Mouse (Mus musculus) right cerebral cortex, postnatal 14 days (tissue): ENCODE measurements around the gene Nipal4.
A peak's percentile ranks its signal among the peaks of the same experiment; 100 is the strongest.

Source experiments
- DNase-seq: peaks from one replicate; pipeline ENCODE4 v3.0.0; 2022

Gene Nipal4

DNA sequence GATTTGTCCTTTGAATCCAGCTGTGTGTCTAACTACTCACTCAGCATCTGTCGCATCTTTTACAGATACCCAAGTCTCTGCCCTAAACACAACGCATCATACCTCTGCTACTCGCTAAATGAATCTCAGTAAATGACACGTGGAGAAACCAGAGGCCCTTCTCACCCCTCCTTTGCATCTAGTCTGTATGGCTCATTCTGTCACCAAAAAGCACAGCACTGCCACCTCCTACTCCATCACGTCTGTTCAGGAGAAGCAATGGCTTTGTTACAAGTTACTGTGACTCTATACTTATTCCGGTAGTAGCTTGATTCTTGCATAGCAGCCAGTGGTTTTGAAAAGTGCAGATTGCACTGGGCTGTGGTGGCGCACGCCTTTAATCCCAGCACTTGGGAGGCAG is 9.4 kb downstream of the Nipal4 start:
- DNase-seq: no peak

DNA sequence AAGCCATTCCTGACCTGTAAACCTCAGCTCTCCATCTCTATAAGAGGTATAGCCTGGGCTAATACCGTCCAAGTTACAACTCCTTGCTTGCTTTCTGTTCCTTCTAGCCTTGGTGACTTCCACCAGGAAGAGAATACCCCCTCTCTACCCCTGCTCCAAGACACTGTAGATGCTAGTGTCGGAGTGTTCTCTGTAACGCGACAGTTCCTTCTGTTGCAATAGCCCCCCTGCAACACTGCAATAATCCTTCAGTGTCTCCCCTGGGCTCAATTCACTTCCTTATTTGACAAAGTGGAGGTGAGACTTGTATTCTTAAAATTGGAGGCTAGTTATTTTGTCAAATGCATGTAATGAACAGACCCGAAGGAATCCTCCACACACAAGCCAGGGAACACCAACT is 19.7 kb downstream of the Nipal4 start:
- no peak for DNase-seq

DNA sequence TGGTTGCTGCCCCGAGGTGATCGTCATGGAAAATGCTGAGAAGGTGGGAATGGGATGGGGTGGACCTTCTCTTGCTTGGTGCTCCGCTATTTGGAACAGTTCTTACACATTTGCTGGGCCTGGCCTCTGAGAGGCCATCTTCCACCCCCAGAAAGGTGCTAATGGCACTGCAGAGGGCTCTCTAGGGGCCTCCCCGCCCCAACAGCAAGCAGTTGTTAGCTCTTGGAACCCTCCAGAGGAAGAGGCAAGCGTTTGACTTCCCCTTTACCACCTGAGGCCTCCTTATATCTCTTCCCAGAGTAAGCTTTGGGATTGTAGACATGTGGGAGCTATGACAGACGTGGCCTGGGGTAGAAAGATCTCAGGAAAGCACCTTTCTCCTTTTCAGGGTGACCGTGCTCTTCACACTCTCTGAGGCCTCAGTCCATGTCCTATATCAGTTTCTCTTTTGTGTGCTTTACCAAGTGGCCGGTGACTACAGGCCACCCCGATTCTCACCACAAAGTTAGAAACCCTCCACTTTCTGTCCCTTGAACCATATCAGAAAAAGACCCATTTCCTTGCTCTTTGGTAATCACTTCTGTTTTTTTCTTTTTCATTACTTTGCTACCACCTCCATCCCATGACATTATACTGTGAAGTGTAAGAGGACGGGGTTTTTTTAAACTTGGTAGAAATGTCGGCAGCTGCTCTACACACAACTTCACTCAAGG is 21.0 kb downstream of the Nipal4 start:
- no peak for DNase-seq

DNA sequence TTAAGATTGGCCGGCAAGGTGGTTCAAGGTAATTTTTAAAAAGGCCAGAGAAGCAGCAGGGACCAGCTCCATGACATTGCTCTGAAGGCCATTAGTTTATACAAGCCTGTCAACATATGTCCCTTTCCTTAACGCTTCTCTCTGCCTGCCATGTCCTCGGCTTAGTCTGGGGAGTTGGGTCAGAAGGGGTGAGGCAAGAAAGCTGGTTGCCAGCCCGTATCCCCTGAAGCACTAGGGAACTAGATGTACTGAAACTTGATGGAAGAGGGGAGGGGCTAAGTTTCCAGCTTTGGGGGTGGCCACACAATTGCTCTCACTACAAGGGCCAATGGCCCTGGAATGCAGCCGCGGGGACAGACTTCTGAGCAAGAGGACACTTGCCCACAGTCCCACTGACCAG is 23.0 kb downstream of the Nipal4 start:
- DNase-seq: no peak

DNA sequence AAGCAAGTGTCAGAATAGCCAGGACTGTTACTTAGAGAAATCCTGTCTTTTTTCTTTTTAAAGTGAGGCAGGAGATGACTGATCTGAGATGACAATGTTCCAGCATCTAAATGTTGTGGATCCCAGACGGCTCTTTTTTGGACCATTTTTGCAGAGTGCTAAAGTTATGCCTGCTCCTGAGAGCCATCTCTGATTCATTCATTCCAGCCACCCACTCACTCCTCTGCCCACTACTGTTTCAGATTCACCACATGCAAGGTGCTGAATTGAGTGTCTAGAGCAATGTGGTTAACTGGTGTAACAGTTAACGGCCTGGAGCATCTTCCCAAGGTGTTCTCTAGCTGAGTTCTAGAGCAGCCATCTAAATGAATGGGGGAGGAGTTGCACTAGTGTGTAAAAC is 31.4 kb downstream of the Nipal4 start:
- DNase-seq: no peak

DNA sequence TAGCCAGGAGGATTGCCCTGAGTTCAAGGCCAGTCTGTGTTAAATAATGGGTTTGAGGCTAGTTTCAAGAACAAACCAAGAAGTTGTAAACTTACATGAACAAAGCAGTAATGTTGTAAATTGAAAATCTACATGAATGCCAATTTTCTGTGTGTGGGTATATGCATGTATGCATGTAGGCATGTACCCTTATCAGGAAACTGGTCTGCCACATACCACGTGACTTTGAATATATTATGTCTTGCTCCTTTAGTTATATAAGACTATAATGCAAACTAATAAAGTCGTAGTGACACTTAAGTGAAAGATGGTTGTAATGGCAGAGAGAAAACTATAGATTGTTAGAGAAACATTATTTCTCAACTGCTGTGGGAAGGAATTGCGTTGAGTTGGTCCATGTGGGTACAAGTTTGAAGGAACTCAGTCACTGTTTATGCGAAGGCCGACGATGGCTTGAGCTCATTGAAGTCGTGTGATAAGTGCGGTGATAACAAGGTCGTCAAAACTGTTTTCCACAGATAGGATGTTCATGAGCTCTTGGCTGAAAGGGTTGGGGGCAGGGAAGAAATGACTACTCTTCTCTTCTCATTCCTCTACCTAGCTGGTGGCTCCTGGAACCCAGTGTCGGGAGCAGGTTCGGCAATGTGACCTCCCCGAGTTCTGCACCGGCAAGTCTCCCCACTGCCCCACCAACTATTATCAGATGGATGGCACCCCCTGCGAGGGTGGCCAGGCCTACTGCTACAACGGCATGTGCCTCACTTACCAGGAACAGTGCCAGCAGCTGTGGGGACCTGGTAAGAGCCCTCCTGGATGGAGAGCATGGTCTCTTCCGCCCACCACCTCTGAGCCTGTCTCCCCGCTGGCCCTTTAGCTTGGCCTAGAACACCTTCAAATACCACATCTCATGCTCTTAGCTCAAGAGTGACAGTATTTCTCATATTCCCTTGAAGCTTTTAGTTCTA is 35.0 kb downstream of the Nipal4 start:
- DNase-seq: no peak

DNA sequence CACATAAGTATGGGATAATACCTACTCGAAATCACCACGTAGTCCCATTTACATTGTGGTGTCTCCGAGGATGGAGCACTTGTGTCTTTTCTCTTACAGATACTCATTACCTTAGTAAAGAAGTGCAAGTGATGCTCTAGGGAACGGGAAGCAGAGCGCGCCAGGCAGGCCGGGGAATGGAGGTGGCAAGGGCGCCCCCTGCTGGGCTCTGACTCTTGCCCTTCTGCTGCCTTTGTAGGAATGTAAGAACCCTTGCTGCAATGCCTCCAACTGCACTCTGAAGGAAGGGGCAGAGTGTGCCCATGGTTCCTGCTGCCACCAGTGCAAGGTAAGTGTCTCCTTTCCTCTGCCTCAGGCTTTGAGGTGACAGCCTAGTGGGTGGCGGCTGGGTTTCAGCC is 37.8 kb downstream of the Nipal4 start:
- DNase-seq: peak; percentile 66

DNA sequence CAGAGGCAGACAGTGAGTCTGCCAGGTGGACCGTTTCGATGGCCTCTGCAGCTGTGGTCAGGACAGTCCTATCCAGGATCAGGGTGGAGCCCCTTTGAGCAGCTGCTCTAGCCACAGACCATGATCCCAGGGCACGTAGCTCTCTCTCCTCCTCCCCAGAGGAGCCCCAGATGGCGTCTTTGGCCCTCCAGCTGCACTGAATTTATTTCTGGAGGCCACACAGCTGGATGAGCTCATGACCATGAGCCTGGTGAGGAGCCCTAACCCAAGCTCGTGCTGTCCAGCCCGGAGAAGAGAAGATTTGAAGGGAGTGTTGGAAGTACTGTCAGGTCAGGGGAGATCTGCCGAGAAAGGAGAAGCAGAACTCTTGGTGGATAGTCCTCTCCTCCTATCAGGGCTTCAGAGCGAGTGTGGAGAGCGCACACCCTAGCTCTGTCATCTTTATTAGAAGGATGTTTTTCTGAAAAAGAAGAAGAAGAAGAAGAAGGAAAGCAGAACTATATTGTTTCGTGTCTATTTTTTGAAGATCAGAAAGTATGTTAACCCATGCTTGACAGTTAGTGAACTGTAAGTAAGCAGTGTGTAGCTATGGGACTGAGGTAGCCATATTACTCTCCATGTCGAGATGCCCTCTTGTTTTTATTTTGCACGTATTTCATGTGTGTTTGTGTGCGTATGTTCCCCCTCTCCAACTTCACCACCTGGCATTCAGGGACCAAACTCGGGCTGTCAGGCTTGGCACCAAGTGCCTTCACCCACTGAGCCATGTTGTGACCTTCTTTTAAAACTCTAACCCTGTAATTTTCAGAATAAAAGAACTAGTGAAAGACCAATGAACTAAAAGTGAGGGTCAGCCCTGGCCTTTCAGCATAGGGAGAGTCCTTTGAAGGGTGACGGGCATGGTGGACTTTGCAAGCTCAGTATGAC is 38.4 kb downstream of the Nipal4 start:
- no peak for DNase-seq

DNA sequence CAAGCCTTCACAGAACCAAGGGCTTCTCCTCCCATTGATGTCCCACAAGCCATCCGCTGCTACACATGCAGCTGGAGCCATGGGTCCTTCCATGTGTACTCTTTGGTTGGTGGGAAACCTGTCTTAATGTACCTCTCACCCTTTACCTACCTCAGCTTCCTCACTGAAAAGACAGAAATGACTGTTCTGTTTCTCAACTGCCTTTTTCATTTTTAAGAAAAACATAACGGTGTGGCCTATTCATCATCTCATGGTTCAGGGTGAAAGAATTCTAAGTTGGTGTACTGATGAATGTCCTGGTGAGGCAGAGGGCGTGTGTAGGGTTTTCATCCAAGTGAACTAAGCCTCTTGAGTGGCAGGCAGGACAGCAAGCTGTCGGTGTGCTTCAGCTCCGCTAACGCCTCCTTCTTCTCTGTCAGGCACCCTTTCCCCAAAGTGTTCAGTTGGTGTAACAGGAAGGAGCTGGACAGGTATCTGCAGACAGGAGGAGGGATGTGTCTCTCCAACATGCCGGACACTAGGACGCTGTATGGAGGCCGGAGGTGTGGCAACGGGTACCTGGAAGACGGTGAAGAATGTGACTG is 39.4 kb downstream of the Nipal4 start:
- DNase-seq: no peak

DNA sequence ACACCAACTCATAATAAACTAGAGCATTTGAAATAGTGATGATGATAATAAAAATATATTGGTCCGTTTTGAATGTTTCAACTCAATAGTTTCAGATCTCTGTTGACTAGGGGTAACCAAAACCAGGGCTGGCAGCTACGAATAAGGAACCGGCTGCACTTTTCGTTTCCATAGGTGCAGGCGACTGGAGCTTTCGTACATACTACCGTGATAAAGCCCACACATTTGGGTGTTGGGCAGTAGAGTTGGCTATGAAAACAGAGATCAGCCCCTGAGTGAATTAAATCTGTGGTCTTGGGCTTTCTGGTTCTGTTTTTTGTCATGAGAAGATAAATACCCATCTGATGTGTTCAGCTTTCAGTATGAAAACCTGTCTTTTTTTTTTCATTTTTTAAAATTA is 40.0 kb downstream of the Nipal4 start:
- no peak for DNase-seq

DNA sequence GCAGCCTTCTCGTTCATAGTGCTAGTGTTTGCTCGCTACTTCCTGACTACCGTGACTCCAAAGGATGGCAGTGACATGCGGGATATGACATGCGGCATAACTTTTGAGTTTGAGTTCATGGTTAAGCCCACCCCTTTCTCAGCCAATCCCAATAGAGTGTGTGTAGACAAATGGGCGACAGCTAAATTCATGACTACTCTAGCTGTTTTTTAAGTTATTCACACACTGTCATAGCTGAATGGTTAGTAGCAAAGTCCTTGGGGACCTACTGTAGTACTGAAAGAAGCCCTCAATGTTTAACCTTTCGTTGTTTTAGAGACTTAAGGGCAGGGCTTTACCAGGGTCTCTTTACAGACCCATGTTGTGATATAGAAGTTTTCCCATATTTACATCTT is 40.5 kb downstream of the Nipal4 start:
- no peak for DNase-seq

DNA sequence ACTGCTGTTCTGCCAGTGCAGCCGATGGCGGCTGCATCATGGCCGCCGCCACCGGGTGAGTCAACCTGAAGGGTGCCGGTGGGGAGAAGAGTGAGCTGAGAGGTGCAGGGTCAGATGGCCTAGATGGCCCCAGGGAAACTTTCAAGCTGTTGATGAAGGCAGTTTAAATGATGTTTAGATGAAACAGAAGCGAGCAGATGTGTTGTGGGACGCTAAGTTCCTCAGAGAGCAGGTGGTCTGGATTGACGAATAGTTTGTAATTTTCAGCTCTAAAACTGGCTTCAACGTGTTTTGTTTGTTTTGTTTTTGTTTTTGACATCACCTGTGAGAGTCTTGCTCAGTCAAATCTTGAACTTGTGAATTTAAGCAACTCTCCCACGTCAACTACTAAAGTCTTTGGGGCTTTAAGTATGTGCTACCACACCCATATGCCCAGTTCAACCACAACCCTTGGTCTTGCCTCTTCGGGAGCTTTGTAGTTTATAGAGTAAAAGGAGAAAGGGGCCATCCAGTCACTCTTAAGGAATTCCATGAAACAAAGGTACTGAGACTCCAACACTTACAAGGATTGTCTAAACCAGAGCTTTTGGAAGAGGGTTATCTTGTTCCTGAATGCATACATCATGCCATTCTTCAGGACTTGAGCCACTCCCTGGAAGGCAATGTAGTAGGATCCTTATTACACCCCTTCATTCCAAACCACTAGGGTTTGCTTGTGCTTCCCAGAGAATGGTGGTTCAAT is 41.0 kb downstream of the Nipal4 start:
- DNase-seq: no peak

DNA sequence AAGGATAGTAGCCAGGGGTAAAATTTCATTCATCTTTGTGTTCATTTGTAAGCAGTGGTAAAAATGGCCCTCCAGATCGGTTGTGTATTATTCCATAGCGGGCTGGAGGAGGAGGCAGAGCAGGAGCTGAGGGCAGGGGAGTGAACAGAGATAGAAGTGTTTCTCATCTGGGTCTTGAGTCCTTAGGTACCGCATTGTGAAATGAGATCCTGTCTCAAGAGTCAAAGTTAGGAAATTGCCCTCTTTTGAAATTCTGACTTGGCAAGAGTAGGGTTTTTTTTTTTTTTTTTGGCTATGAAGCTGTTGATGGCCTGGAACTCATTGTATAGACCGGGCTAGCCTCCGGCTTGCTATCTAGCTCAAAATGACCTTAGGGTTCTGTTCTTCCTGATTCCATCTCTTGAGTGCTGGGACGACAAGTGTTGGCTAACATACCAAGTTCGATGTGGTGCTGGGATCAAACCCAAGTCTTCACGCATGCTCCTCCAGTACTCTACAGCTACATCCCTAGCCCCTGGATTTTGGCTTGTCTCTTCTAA is 42.9 kb downstream of the Nipal4 start:
- DNase-seq: no peak

DNA sequence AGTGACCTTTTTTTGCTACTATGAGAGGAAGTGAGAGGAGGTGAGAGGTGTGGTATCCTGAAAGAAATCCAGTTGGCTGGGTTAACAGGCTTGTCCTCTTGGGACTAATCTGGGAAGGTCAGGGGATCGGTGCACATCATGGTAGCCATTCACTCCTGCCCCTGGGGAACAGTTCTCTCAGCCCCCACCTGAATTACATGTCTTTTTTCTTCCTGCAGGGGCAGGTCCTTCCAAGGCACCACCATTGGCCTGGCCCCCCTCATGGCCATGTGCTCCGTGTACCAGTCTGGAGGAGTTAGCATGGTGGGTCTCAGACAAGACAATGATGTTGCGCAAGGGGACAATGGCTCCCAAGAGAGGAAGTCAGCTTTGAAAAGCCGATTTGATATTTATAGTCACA is 43.4 kb downstream of the Nipal4 start:
- no peak for DNase-seq

DNA sequence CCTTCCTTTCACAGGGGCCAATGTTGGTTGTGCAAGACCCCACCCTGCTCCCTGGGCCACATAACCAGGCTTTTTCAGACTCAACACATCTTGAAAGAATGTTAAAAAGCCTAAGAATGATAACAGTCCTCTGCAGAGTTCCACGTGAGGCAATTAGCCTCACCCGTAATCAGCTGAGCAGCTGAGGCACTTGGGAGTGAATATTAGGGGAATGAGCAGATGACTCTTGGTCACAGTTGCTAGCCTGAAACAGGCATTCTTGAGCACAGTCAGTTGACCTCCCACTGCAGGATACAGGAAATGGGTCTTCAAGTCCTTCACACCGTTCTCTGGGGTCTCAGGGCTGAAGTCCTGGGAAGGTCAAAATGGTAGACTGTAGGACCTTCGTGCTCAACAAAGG is 44.6 kb downstream of the Nipal4 start:
- no peak for DNase-seq

DNA sequence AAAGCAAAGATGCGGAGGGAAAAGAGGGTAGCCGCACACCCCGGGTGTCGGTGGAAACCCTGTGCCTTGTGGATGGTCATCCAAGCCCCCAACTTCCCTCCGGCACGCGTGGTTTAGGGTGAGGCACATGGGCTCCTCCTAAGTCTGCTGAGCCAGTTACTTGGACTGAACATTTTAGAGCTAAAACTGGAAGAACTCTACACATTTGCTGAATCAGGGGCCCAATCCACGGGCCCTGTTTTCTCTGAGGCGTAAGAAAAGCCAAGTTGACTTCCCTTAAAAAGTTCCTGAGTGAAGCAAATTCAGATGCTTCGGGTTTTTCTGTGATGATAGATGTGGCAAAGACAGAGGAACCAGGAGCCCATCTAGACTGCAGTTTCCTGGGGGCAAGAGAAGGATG is 46.2 kb downstream of the Nipal4 start:
- DNase-seq: no peak

DNA sequence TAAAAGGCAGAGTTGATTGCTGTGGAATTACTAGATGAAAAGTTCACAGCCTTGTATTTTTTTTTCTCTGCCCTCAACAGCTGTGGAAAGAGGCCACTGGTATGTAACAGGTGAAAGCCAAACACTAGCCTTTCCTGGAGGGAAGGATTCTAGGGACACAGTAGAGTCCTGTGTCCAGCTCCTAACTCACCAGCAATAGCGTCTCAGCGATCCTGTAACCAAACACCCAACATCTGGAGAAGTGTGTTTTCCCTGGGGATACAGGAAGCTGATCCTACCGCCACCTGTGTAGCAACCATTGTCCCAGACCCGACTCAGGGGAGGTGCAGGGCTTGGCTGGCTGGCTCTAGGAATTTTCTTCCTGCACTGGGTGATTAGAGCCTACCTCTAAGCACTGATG is 46.7 kb downstream of the Nipal4 start:
- no peak for DNase-seq

DNA sequence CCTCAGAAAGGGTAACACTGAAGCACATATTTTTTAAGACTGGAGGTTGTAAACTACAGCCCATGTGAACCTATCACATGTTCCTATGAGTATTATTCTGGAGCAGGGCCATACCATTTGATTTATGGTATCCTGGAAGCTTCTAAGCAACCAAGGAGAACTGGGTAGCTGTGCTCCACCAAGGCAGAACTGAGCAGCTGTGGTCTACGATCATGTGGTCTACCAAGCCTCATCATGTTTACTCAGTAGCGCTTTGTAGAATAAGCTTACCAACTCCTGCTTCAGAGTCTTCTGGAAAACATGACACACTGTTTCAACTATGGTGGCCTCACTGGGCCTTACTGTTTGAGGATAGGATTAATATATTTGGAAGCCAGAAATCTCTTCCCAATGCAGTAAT is 49.8 kb downstream of the Nipal4 start:
- DNase-seq: no peak

DNA sequence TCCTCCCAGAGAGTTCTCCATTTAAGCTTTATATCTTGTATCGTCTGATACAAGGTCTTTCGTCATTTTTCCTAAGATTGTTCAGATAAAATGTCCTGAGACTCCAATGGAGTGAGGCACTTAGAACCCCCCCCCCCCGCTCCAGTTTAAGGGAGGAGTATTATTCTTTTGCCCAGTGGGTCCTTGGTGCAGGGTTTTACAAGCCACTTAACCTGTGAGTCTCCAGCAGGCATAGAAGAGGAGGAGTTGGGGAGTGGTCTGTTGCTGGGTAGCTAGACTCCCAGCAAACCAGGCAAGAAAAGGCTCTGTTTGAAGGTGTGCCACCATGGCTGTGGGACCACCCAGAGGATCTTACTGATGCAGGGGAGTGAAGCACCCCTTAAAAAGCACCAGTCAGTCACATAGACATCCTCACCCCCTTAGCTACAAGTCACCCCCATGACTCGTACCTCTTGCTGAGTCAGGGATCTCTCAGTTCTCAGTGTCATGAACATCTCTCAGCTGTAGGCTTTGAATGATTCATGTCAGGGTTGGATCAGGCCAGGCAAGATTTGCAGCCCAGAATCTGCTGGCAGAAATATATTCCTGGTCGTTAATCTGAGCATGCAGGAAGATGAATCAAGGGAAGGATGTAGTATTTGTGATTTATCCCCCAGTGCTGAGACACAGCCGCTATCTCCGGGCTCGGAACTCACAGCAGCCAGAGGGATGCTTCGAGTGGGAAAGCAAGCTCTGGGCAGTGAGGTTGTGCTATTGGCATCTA is 50.7 kb downstream of the Nipal4 start:
- DNase-seq: no peak

DNA sequence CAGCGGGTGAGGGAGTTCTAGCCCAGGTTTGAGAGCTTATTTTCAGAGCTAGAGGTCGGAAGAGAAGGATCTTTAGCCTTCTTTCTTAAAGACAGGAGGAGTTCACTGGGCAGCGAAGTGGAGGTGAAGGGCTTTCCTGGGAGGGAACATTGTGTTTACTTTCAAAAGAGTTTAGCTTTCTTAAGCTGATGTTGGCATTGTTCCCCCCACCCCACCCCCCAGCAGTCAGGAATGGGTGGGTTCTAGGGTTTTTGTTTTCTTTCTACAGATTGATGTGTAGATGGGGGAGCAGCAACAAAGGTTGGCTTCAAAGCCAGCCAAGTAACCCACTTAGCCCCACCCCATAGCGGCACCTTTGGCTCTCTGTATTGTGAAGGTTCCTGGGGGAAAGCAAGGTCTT is 51.3 kb downstream of the Nipal4 start:
- no peak for DNase-seq

DNA sequence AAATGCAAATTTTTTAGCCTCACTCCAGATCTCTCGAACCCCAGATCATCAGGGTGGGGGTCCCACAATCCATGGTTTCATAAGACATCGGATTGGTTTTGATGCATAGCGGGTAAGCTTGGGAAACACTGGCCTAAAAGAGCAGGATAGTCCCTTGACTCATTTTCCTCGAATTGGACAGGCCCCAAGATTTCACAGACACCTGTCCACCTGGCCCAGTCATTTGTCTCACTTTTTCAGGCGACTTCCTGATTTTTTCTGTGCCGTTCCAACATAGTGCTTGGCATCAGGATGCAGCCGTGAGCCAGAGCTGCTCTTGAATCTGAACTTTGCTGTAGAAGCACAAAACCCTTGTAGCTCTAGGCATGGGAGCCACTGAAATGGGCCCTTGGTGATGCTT is 52.1 kb downstream of the Nipal4 start:
- no peak for DNase-seq
